Mouse (Mus musculus): Measurements from ENCODE around the gene Ptprm. TPM values are rescaled to one million over a fixed set of nuclear protein-coding genes. Genes with fewer than 3 reads are reported as not detected.

Ptprm gene
- polyA plus RNA-seq, 1 experiment from 2014 or later, result 8.0 TPM

GRCm38 (mm10) chr17:66761326-66762296, 592.6 kb downstream of the Ptprm start:
- no peak overlapping the region for H3K27ac ChIP-seq (ENCODE audit: low read depth, low read length)
- H3K9me3 ChIP-seq (replicated peaks; ENCODE audit: control insufficient read depth, low read length), result no peaks in the 10 kb centered on the region
- ATAC-seq, result peak; percentile 24
- DNase-seq (ENCODE audit: low spot score), result peak; percentile 51
- no peak overlapping the region for H3K4me3 ChIP-seq (ENCODE audit: low read depth, low read length)
- 32% methylated on average over 26 of the region's 26 CpGs for WGBS
- H3K4me1 ChIP-seq (ENCODE audit: control insufficient read depth, insufficient read depth, low read length), result peaks cover 13% of the 10 kb centered on the region; the same call in 1 of the 2 replicates
- H3K36me3 ChIP-seq (ENCODE audit: control insufficient read depth, insufficient read depth, low read length), result no peaks in the 10 kb centered on the region
- H3K27me3 ChIP-seq (replicated peaks; ENCODE audit: control insufficient read depth, insufficient read depth, low read length), result no peaks in the 10 kb centered on the region
- H3K9ac ChIP-seq (ENCODE audit: low read length), result peak overlapping the region; percentile 25; the same call in 1 of the 2 replicates
- H3K4me2 ChIP-seq (ENCODE audit: low read length), result peak overlapping the region; percentile 34

- ATAC-seq (peak; percentile 88), DNase-seq (ENCODE audit: low spot score) (peak; percentile 88)
- Histone ChIP-seq H3K9me3 (replicated peaks; ENCODE audit: control insufficient read depth, low read length) (no peaks in the 10 kb centered on the region), H3K4me3 (ENCODE audit: low read depth, low read length) (peak overlapping the region; percentile 11; the same call in 1 of the 2 replicates), H3K4me1 (ENCODE audit: control insufficient read depth, insufficient read depth, low read length) (peaks cover 15% of the 10 kb centered on the region; the same call in 1 of the 2 replicates), H3K36me3 (ENCODE audit: control insufficient read depth, insufficient read depth, low read length) (no peaks in the 10 kb centered on the region), H3K27me3 (replicated peaks; ENCODE audit: control insufficient read depth, insufficient read depth, low read length) (no peaks in the 10 kb centered on the region), H3K4me2 (ENCODE audit: low read length) (peak overlapping the region; percentile 32), H3K9ac (ENCODE audit: low read length) (no peak overlapping the region; the same call in 1 of the 2 replicates), H3K27ac (ENCODE audit: low read depth, low read length) (peak overlapping the region; percentile 22; the same call in 1 of the 2 replicates)
- WGBS, result 9% methylated on average over 10 of the region's 10 CpGs
These were observed 597.2 kb downstream of the Ptprm start for GRCm38 (mm10) chr17:66757025-66757511.

- Histone ChIP-seq H3K4me1 (ENCODE audit: control insufficient read depth, insufficient read depth, low read length) (peaks cover 11% of the 10 kb centered on the region; the same call in 1 of the 2 replicates), H3K9ac (ENCODE audit: low read length) (no peak overlapping the region), H3K27me3 (replicated peaks; ENCODE audit: control insufficient read depth, insufficient read depth, low read length) (no peaks in the 10 kb centered on the region), H3K36me3 (ENCODE audit: control insufficient read depth, insufficient read depth, low read length) (no peaks in the 10 kb centered on the region), H3K9me3 (replicated peaks; ENCODE audit: control insufficient read depth, low read length) (no peaks in the 10 kb centered on the region), H3K4me2 (ENCODE audit: low read length) (peak overlapping the region; percentile 32; the same call in 1 of the 2 replicates), H3K4me3 (ENCODE audit: low read depth, low read length) (no peak overlapping the region), H3K27ac (ENCODE audit: low read depth, low read length) (peak overlapping the region; percentile 22; the same call in 1 of the 2 replicates)
- 64% methylated on average over 9 of the region's 9 CpGs for WGBS
- peak; percentile 19; the same call in 1 of the 2 replicates for ATAC-seq
- DNase-seq (ENCODE audit: low spot score), result peak; percentile 28
These were observed 597.8 kb downstream of the Ptprm start for GRCm38 (mm10) chr17:66756500-66756899.

- Histone ChIP-seq H3K9me3 (replicated peaks; ENCODE audit: control insufficient read depth, low read length) (no peaks in the 10 kb centered on the region), H3K4me3 (ENCODE audit: low read depth, low read length) (no peak overlapping the region), H3K4me2 (ENCODE audit: low read length) (no peak overlapping the region), H3K9ac (ENCODE audit: low read length) (no peak overlapping the region), H3K27me3 (replicated peaks; ENCODE audit: control insufficient read depth, insufficient read depth, low read length) (no peaks in the 10 kb centered on the region), H3K36me3 (ENCODE audit: control insufficient read depth, insufficient read depth, low read length) (no peaks in the 10 kb centered on the region), H3K4me1 (ENCODE audit: control insufficient read depth, insufficient read depth, low read length) (peaks cover 11% of the 10 kb centered on the region; the same call in 1 of the 2 replicates), H3K27ac (ENCODE audit: low read depth, low read length) (no peak overlapping the region)
- WGBS, result 17% methylated on average over 3 of the region's 3 CpGs
- ATAC-seq (peak; percentile 35), DNase-seq (ENCODE audit: low spot score) (peak; percentile 76)
These were observed 599.0 kb downstream of the Ptprm start for GRCm38 (mm10) chr17:66755191-66755654.

GRCm38 (mm10) chr17:66754208-66754865, 599.9 kb downstream of the Ptprm start:
- Histone ChIP-seq H3K4me2 (ENCODE audit: low read length) (no peak overlapping the region), H3K4me1 (ENCODE audit: control insufficient read depth, insufficient read depth, low read length) (peaks cover 11% of the 10 kb centered on the region; the same call in 1 of the 2 replicates), H3K9me3 (replicated peaks; ENCODE audit: control insufficient read depth, low read length) (no peaks in the 10 kb centered on the region), H3K9ac (ENCODE audit: low read length) (no peak overlapping the region), H3K4me3 (ENCODE audit: low read depth, low read length) (no peak overlapping the region), H3K27me3 (replicated peaks; ENCODE audit: control insufficient read depth, insufficient read depth, low read length) (no peaks in the 10 kb centered on the region), H3K27ac (ENCODE audit: low read depth, low read length) (no peak overlapping the region), H3K36me3 (ENCODE audit: control insufficient read depth, insufficient read depth, low read length) (no peaks in the 10 kb centered on the region)
- DNase-seq (ENCODE audit: low spot score), result no peak
- 76% methylated on average over 9 of the region's 9 CpGs for WGBS
- no peak for ATAC-seq

- H3K4me2 ChIP-seq (ENCODE audit: low read length), result no peak overlapping the region
- H3K9me3 ChIP-seq (replicated peaks; ENCODE audit: control insufficient read depth, low read length), result no peaks in the 10 kb centered on the region
- no peak overlapping the region for H3K9ac ChIP-seq (ENCODE audit: low read length)
- H3K36me3 ChIP-seq (ENCODE audit: control insufficient read depth, insufficient read depth, low read length), result no peaks in the 10 kb centered on the region
- H3K27ac ChIP-seq (ENCODE audit: low read depth, low read length), result no peak overlapping the region
- no peak overlapping the region for H3K4me3 ChIP-seq (ENCODE audit: low read depth, low read length)
- DNase-seq (ENCODE audit: low spot score), result no peak
- WGBS, result 91% methylated on average over 8 of the region's 8 CpGs
- no peaks in the 10 kb centered on the region for H3K27me3 ChIP-seq (replicated peaks; ENCODE audit: control insufficient read depth, insufficient read depth, low read length)
- 0 out of 2 replicates have a peak, but pooled peaks cover 4% of the 10 kb centered on the region for H3K4me1 ChIP-seq (ENCODE audit: control insufficient read depth, insufficient read depth, low read length)
- no peak for ATAC-seq
These were observed 602.5 kb downstream of the Ptprm start for GRCm38 (mm10) chr17:66751746-66752145.

GRCm38 (mm10) chr17:66750481-66751206, 603.6 kb downstream of the Ptprm start:
- H3K9ac ChIP-seq (ENCODE audit: low read length), result no peak overlapping the region
- no peaks in the 10 kb centered on the region for H3K9me3 ChIP-seq (replicated peaks; ENCODE audit: control insufficient read depth, low read length)
- 77% methylated on average over 4 of the region's 4 CpGs for WGBS
- DNase-seq (ENCODE audit: low spot score), result no peak
- H3K36me3 ChIP-seq (ENCODE audit: control insufficient read depth, insufficient read depth, low read length), result no peaks in the 10 kb centered on the region
- ATAC-seq, result no peak
- no peak overlapping the region for H3K4me3 ChIP-seq (ENCODE audit: low read depth, low read length)
- no peak overlapping the region for H3K27ac ChIP-seq (ENCODE audit: low read depth, low read length)
- no peaks in the 10 kb centered on the region for H3K4me1 ChIP-seq (ENCODE audit: control insufficient read depth, insufficient read depth, low read length)
- no peaks in the 10 kb centered on the region for H3K27me3 ChIP-seq (replicated peaks; ENCODE audit: control insufficient read depth, insufficient read depth, low read length)
- H3K4me2 ChIP-seq (ENCODE audit: low read length), result no peak overlapping the region

GRCm38 (mm10) chr17:66749976-66750375, 604.3 kb downstream of the Ptprm start:
- Histone ChIP-seq H3K9me3 (replicated peaks; ENCODE audit: control insufficient read depth, low read length) (no peaks in the 10 kb centered on the region), H3K27me3 (replicated peaks; ENCODE audit: control insufficient read depth, insufficient read depth, low read length) (no peaks in the 10 kb centered on the region), H3K4me1 (ENCODE audit: control insufficient read depth, insufficient read depth, low read length) (no peaks in the 10 kb centered on the region), H3K4me3 (ENCODE audit: low read depth, low read length) (no peak overlapping the region), H3K4me2 (ENCODE audit: low read length) (no peak overlapping the region), H3K27ac (ENCODE audit: low read depth, low read length) (no peak overlapping the region), H3K9ac (ENCODE audit: low read length) (no peak overlapping the region), H3K36me3 (ENCODE audit: control insufficient read depth, insufficient read depth, low read length) (no peaks in the 10 kb centered on the region)
- WGBS, result 68% methylated on average over 7 of the region's 7 CpGs
- DNase-seq (ENCODE audit: low spot score) (no peak), ATAC-seq (no peak)

Data from forebrain, embryonic 14.5 days (tissue).